Mouse (Mus musculus): ENCODE measurements at regions not wholly inside any gene's neighbourhood (a gene's known extent, or its start where the extent isn't known, plus 50 kb on each side); places are given as distances from the start of the nearest gene placed in this dataset.

- no peak for TF ChIP-seq CTCF (IDR thresholded peaks at IDR 0.05; ENCODE audit: low read depth)
- TF ChIP-seq EP300 (IDR thresholded peaks at IDR 0.05; ENCODE audit: low read depth): no peak
These were observed 97.8 kb upstream of the Arntl start for GRCm38 (mm10) chr7:113109481-113109880.

All from liver, postnatal 0 days (tissue).